Mouse (Mus musculus) CD4-positive, CD25-positive, alpha-beta regulatory T cell, adult 4 months (primary cell): ENCODE data around the gene Smad3. TPM values are rescaled to one million over a fixed set of nuclear protein-coding genes. Genes with fewer than 3 reads are reported as not detected.
A peak's percentile ranks its signal among the peaks of the same experiment; 100 is the strongest.

Source experiments
- ATAC-seq: one replicate; pipeline ENCODE4 v1.8.0; 2017
- polyA plus RNA-seq, 2 experiments: library from polyadenylated mRNA; unstranded; fragments of 100-300 nt; shearing (Covaris generic); gene quantifications; one replicate each; pipeline ENCODE4 v1.2.1; 2017

Smad3 gene
- polyA plus RNA-seq, 2 experiments from 2014 or later: 15.6 to 36.9 TPM

- no peak for ATAC-seq
Observed at GRCm38 (mm10) chr9:63614018-63614985, 143.5 kb downstream of the Smad3 start.

DNA sequence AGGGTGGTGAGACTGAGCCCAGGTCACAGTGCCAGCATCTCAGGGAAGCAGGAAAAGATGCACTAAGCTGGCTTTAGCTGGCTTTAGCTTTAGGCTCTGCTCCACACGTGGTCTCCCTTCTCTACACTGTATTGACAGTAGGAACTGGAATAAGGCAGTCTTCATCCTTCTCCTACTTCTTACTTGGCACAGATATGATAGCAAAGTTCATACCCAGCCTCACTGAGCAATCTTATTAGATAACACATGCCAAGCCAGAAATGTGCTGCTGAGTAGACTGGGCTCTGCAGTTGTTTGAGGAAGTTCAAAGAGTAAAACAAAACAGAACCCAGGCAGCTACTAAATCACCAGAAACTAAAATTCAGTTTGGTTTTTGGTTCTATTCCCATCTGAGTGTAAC lies 144.2 kb downstream of the Smad3 start:
- no peak for ATAC-seq

GRCm38 (mm10) chr9:63612565-63613515 lies 145.0 kb downstream of the Smad3 start:
- ATAC-seq: no peak

DNA sequence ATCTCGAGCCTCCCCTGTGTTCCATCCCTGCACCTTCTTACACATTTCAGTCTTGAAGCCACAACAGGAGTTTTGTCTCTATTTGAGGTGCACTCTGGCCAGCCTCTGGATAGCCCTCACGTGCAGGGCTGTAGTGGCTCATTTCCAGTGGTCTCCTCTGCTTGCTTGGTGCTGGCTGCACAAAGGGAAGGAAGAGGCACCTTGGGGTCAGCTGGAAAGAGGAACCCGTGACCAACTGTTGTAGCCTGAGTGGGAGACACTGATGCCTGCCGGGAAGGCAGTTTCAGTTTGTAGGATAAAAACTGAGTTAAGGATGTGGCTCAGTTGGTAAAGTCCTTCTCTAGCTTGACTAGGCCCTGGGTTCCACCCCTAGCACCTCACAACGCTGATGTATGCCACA lies 145.8 kb downstream of the Smad3 start:
- ATAC-seq: no peak

DNA sequence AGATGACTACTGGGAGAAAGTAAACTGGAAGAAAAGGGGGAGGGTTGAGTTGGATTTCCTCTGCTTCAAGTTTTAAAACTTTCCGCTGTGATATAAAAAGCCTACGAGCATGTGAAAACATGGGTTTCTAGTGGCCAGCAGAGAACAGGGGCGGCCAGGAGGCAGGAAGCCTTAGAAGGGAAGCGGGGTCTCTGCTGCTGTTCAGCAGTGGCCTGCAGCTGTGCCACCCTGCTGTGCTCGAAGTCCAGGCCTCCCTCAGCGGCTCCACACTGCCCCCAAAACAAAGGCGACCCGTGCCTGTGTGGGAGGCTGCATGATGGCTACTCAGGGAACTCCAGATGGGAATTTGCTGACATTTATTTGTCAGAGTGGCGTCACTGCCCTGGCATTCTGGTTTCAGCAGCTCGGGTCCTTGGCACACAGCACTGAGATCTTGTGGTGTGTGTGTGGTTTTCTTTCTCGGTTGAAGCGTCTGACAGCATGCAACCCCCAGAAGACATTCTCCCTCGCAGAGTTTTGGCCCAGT lies 146.9 kb downstream of the Smad3 start:
- no peak for ATAC-seq

DNA sequence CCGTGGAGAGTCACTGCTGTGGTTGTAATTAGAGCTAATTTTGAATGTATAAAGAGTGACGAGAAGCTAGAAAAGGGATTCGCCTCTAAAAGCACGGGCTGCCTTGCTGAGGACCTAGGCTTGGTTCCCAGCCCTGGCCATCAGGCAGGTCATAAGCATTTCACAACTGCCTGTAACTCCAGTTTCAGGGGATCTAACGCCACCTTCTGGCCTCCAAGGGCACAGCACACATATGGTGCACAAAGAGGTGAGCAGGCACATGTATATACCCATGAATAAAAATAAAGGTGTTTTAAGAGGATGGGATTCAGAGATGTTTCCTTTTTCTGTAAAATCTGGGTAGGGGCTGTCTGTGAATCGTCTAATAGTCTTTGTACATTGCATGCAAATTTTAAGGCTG lies 147.6 kb downstream of the Smad3 start:
- no peak for ATAC-seq

GRCm38 (mm10) chr9:63609776-63610175 lies 148.0 kb downstream of the Smad3 start:
- ATAC-seq: no peak

DNA sequence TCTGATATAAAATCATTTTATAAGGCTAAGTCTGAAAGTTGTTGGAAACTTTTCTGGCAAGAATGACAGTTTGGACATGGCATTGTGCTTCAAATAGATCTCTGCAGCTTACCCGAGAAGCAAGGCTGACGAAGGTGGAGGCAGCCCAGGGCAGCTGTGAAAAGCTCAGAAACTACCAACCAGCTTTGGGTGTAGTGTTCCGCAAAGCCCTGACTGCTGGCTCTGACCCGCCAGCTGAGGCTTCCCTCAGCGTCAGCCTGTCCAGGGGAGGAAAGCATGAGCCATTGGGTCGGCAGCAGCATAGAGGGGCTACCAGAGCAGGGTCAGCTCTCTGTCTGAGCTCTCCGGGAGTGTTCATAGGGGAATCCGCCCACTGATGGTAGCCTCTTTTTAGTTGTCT lies 148.5 kb downstream of the Smad3 start:
- ATAC-seq: no peak

DNA sequence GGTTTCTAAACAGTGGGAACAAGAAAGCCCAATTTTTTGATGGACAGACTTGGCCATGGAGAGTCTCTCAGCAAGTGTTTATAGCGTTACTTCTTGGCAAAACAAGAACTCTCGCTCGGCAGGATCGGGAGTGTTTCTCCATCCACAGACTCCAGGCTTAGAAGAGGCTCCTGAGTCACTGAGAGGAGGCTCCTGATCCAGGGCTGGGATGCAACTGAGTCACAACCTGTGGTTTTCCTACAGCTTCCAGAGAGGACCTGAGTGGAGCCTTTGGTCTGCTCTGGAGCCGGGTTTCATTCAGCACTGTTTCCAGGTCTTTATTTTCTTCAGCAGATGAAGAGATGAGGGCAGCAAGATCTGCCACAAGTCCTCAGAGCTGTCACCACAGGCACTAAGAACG lies 149.8 kb downstream of the Smad3 start:
- no peak for ATAC-seq

GRCm38 (mm10) chr9:63606594-63606993 lies 151.2 kb downstream of the Smad3 start:
- ATAC-seq: no peak

- ATAC-seq: no peak
Observed at GRCm38 (mm10) chr9:63603849-63604248, 153.9 kb downstream of the Smad3 start.

DNA sequence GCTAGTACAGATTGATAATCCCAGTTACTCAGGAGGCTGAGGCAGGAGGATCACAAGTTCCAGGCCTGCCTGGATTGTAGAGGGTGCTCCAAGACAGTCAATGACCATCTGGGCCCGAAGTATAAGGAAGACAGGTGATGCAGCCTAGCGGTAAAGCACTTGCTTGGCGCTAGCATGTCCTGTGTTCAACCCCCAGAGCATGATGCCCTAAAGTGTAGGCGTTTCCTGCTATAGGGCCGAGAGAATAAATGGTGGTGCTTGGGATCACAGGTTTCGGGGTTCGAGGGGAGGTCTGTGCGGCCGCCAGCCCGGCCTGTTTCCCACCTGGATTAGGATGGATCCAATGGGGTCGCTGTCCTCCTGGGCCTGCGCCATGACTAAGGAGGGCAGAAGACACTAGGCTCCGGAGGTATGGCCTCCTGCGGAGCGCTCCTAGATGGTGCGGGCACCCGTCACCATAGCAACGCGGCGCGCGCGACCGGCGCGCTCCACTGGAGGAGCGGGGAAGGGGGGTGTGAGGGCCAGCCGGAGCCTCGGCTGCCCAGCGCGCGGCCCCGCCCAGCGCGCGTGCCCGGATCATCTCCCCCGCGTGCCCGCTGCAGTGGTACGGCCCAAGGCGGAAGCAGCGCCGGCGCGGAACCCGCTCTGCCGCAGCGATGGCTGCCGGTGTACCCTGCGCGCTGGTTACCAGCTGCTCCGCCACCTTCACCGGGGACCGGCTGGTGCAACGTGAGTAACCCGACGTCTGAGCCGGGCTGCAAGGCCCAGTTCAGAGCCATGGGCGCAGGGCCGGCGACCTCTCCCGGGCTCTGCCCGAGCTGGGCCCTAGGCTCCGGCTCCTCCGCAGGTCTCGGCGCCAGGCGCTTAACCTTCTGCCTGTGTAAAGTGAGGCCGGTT lies 155.5 kb downstream of the Smad3 start, which contains the start of the genes Iqch and Aagab:
Iqch (minus strand) TSS at position 451 of the 897 bp plus-strand sequence.
Aagab (plus strand) TSS at position 618 of the 897 bp plus-strand sequence.
- peak; percentile 98 for ATAC-seq

Other genes starting within 250 kb of the Smad3 start
- under 1 TPM in 1 of 2 experiments, not detected in 1; 0.17 TPM for gene Iqch, start 155.5 kb downstream of the Smad3 start, polyA plus RNA-seq
- 10 to 100 TPM; 47.6 to 54.6 TPM for gene Aagab, start 155.3 kb downstream of the Smad3 start, polyA plus RNA-seq